Mouse (Mus musculus): ENCODE measurements around the gene Ilf3.

GRCm38 (mm10) chr9:21335391-21335790 is 32.3 kb upstream of the Ilf3 start:
- TF ChIP-seq CTCF (conservative IDR thresholded peaks at IDR 0.05; ENCODE audit: low read length) (no peak), POU5F1 (IDR thresholded peaks at IDR 0.05; ENCODE audit: borderline replicate concordance, low read length) (no peak), NANOG (IDR thresholded peaks at IDR 0.05; ENCODE audit: borderline replicate concordance, low read length) (no peak)
